Mouse (Mus musculus): ENCODE data around the gene Dusp2. TPM values are rescaled to one million over a fixed set of nuclear protein-coding genes. Genes with fewer than 3 reads are reported as not detected.

The Dusp2 gene
- total RNA-seq, 1 experiment = 1.8 TPM

GRCm38 (mm10) chr2:127328090-127328851, 7.7 kb upstream of the Dusp2 start:
- TF ChIP-seq ZNF384 (IDR thresholded peaks at IDR 0.05; ENCODE audit: low read depth, low read length) (no peak), MAFK (IDR thresholded peaks at IDR 0.05; ENCODE audit: insufficient read depth, low read depth, low read length) (no peak), CHD2 (IDR thresholded peaks at IDR 0.05; ENCODE audit: low read depth, low read length) (no peak), ZC3H11A (IDR thresholded peaks at IDR 0.05; ENCODE audit: borderline replicate concordance, low read depth, low read length) (no peak)
- H3K27ac ChIP-seq (ENCODE audit: insufficient read depth, low read depth, low read length, poor library complexity, severe bottlenecking) = no peak overlapping the region
- DNase-seq (ENCODE audit: low read depth, low spot score) = no peak
- in situ Hi-C loops (cut with MboI; ENCODE audit: low sequenced_read_pairs in 2 of 2, unreplicated experiment in 2 of 2) = no loop called here
- no peak overlapping the region for H3K4me3 ChIP-seq (ENCODE audit: insufficient read depth in 1 of 2, low read depth in 1 of 2, low read length in 2 of 2, poor library complexity in 1 of 2, severe bottlenecking in 1 of 2)
- no peaks in the 10 kb centered on the region for H3K36me3 ChIP-seq (ENCODE audit: control insufficient read depth, insufficient read depth, low read length, poor library complexity, severe bottlenecking)
- H3K9ac ChIP-seq (ENCODE audit: insufficient read depth, low read depth, low read length, poor library complexity, severe bottlenecking) = no peak overlapping the region
- no peaks in the 10 kb centered on the region for H3K9me3 ChIP-seq (ENCODE audit: control insufficient read depth, insufficient read depth, low read depth, low read length)
- no peaks in the 10 kb centered on the region for H3K4me1 ChIP-seq (ENCODE audit: control insufficient read depth in 2 of 2, insufficient read depth in 2 of 2, low read length in 2 of 2, poor library complexity in 1 of 2)

- in situ Hi-C loops (cut with MboI; ENCODE audit: low sequenced_read_pairs in 2 of 2, unreplicated experiment in 2 of 2) = no loop called here
- Histone ChIP-seq H3K27ac (ENCODE audit: insufficient read depth, low read depth, low read length, poor library complexity, severe bottlenecking) (no peak overlapping the region), H3K9ac (ENCODE audit: insufficient read depth, low read depth, low read length, poor library complexity, severe bottlenecking) (no peak overlapping the region), H3K4me3 (ENCODE audit: insufficient read depth in 1 of 2, low read depth in 1 of 2, low read length in 2 of 2, poor library complexity in 1 of 2, severe bottlenecking in 1 of 2) (no peak overlapping the region), H3K36me3 (ENCODE audit: control insufficient read depth, insufficient read depth, low read length, poor library complexity, severe bottlenecking) (no peaks in the 10 kb centered on the region), H3K4me1 (ENCODE audit: control insufficient read depth in 2 of 2, insufficient read depth in 2 of 2, low read length in 2 of 2, poor library complexity in 1 of 2) (0 out of 4 replicates have a peak, but pooled peaks cover 0 to 2% of the 10 kb centered on the region in 2 experiments), H3K9me3 (ENCODE audit: control insufficient read depth, insufficient read depth, low read depth, low read length) (no peaks in the 10 kb centered on the region)
- TF ChIP-seq HCFC1 (IDR thresholded peaks at IDR 0.05; ENCODE audit: borderline replicate concordance, insufficient read depth, low read length) (no peak), ZNF384 (IDR thresholded peaks at IDR 0.05; ENCODE audit: low read depth, low read length) (no peak), MAFK (IDR thresholded peaks at IDR 0.05; ENCODE audit: insufficient read depth, low read depth, low read length) (no peak)
- no peak for DNase-seq (ENCODE audit: low read depth, low spot score)
Measured at GRCm38 (mm10) chr2:127332807-127333570, 3.0 kb upstream of the Dusp2 start.

- Histone ChIP-seq H3K4me1 (ENCODE audit: control insufficient read depth in 2 of 2, insufficient read depth in 2 of 2, low read length in 2 of 2, poor library complexity in 1 of 2) (0 out of 4 replicates have a peak, but pooled peaks cover 0 to 2% of the 10 kb centered on the region in 2 experiments), H3K9ac (ENCODE audit: insufficient read depth, low read depth, low read length, poor library complexity, severe bottlenecking) (no peak overlapping the region), H3K27ac (ENCODE audit: insufficient read depth, low read depth, low read length, poor library complexity, severe bottlenecking) (no peak overlapping the region), H3K4me3 (ENCODE audit: insufficient read depth in 1 of 2, low read depth in 1 of 2, low read length in 2 of 2, poor library complexity in 1 of 2, severe bottlenecking in 1 of 2) (no peak overlapping the region), H3K36me3 (ENCODE audit: control insufficient read depth, insufficient read depth, low read length, poor library complexity, severe bottlenecking) (no peaks in the 10 kb centered on the region), H3K9me3 (ENCODE audit: control insufficient read depth, insufficient read depth, low read depth, low read length) (no peaks in the 10 kb centered on the region)
- no peak for DNase-seq (ENCODE audit: low read depth, low spot score)
- in situ Hi-C loops (cut with MboI; ENCODE audit: low sequenced_read_pairs in 2 of 2, unreplicated experiment in 2 of 2) = no loop called here
- no peak for TF ChIP-seq ZNF384 (IDR thresholded peaks at IDR 0.05; ENCODE audit: low read depth, low read length)
- TF ChIP-seq CHD2 (IDR thresholded peaks at IDR 0.05; ENCODE audit: low read depth, low read length) = no peak
- TF ChIP-seq MAFK (IDR thresholded peaks at IDR 0.05; ENCODE audit: insufficient read depth, low read depth, low read length) = no peak
- TF ChIP-seq HCFC1 (IDR thresholded peaks at IDR 0.05; ENCODE audit: borderline replicate concordance, insufficient read depth, low read length) = no peak
- TF ChIP-seq ZC3H11A (IDR thresholded peaks at IDR 0.05; ENCODE audit: borderline replicate concordance, low read depth, low read length) = no peak
Measured at GRCm38 (mm10) chr2:127333945-127334603, 1.9 kb upstream of the Dusp2 start.

GRCm38 (mm10) chr2:127335078-127335541, 849 bp upstream of the Dusp2 start:
- no peaks in the 10 kb centered on the region for H3K36me3 ChIP-seq (ENCODE audit: control insufficient read depth, insufficient read depth, low read length, poor library complexity, severe bottlenecking)
- no peak overlapping the region for H3K27ac ChIP-seq (ENCODE audit: insufficient read depth, low read depth, low read length, poor library complexity, severe bottlenecking)
- H3K9ac ChIP-seq (ENCODE audit: insufficient read depth, low read depth, low read length, poor library complexity, severe bottlenecking) = no peak overlapping the region
- TF ChIP-seq MAFK (IDR thresholded peaks at IDR 0.05; ENCODE audit: insufficient read depth, low read depth, low read length) = no peak
- no peak for TF ChIP-seq ZNF384 (IDR thresholded peaks at IDR 0.05; ENCODE audit: low read depth, low read length)
- no peak for TF ChIP-seq ZC3H11A (IDR thresholded peaks at IDR 0.05; ENCODE audit: borderline replicate concordance, low read depth, low read length)
- no peak for TF ChIP-seq CHD2 (IDR thresholded peaks at IDR 0.05; ENCODE audit: low read depth, low read length)
- TF ChIP-seq HCFC1 (IDR thresholded peaks at IDR 0.05; ENCODE audit: borderline replicate concordance, insufficient read depth, low read length) = no peak
- in situ Hi-C loops (cut with MboI; ENCODE audit: low sequenced_read_pairs in 2 of 2, unreplicated experiment in 2 of 2) = no loop called here
- peak overlapping the region in 1 of 2 experiments; percentile 52; a peak in 2 of 4 replicates for H3K4me3 ChIP-seq (ENCODE audit: insufficient read depth in 1 of 2, low read depth in 1 of 2, low read length in 2 of 2, poor library complexity in 1 of 2, severe bottlenecking in 1 of 2)
- 0 out of 4 replicates have a peak, but pooled peaks cover 0 to 2% of the 10 kb centered on the region in 2 experiments for H3K4me1 ChIP-seq (ENCODE audit: control insufficient read depth in 2 of 2, insufficient read depth in 2 of 2, low read length in 2 of 2, poor library complexity in 1 of 2)
- no peak for DNase-seq (ENCODE audit: low read depth, low spot score)
- H3K9me3 ChIP-seq (ENCODE audit: control insufficient read depth, insufficient read depth, low read depth, low read length) = no peaks in the 10 kb centered on the region
